Mouse (Mus musculus) regulatory T cell (primary cell): ENCODE data around the gene Ubxn7.
"Not testable (repeated sequence)": the region's sequence is repeated elsewhere in the genome, so short reads cannot be mapped to it uniquely, and the experiment has no call there.

Experiments
- in situ Hi-C: fragments of 300-600 bp; cut with MboI, MseI; formaldehyde crosslinking; loops from one replicate; pipeline ENCODE4 v1.15.1; 2025; ENCODE audit warnings: high pct_unique_total_duplicates

The Ubxn7 gene

GRCm38 (mm10) chr16:32332040-32332555 is at the start of gene Ubxn7:
TSS of gene Ubxn7 (plus strand) at chr16:32332257.
- in situ Hi-C loops = loop anchor here (10.0 kb wide), 1 partner anchor 1117 kb away; no protein-coding TSS in a partner anchor

GRCm38 (mm10) chr16:32282608-32283007 is 49.4 kb upstream of the Ubxn7 start:
- in situ Hi-C loops = loop anchor here (5.0 kb wide), 1 partner anchor 40 kb away; no protein-coding TSS in a partner anchor

- in situ Hi-C loops = no loop called here
Measured at GRCm38 (mm10) chr16:32291821-32292220, 40.2 kb upstream of the Ubxn7 start.

- in situ Hi-C loops = not testable (repeated sequence)
Measured at GRCm38 (mm10) chr16:32299617-32300016, 32.4 kb upstream of the Ubxn7 start.

- in situ Hi-C loops = no loop called here
Measured at GRCm38 (mm10) chr16:32303046-32303445, 29.0 kb upstream of the Ubxn7 start.

- in situ Hi-C loops = no loop called here
Measured at GRCm38 (mm10) chr16:32303886-32304285, 28.2 kb upstream of the Ubxn7 start.

GRCm38 (mm10) chr16:32311970-32312369 is 20.1 kb upstream of the Ubxn7 start:
- in situ Hi-C loops = no loop called here

- in situ Hi-C loops = no loop called here
Measured at GRCm38 (mm10) chr16:32312386-32312785, 19.7 kb upstream of the Ubxn7 start.

- in situ Hi-C loops = no loop called here
Measured at GRCm38 (mm10) chr16:32312859-32313258, 19.2 kb upstream of the Ubxn7 start.

GRCm38 (mm10) chr16:32316601-32317000 is 15.5 kb upstream of the Ubxn7 start:
- in situ Hi-C loops = no loop called here

- in situ Hi-C loops = loop anchor here (5.0 kb wide), 1 partner anchor 42 kb away; no protein-coding TSS in a partner anchor
Measured at GRCm38 (mm10) chr16:32323953-32324352, 8.1 kb upstream of the Ubxn7 start.

- in situ Hi-C loops = loop anchor here (10.0 kb wide), 1 partner anchor 1116 kb away; no protein-coding TSS in a partner anchor
Measured at GRCm38 (mm10) chr16:32330876-32331670, 984 bp upstream of the Ubxn7 start.

- in situ Hi-C loops = loop anchor here (10.0 kb wide), 1 partner anchor 1118 kb away; no protein-coding TSS in a partner anchor
Measured at GRCm38 (mm10) chr16:32332556-32333511, 777 bp downstream of the Ubxn7 start.

GRCm38 (mm10) chr16:32335146-32335545 is 3.1 kb downstream of the Ubxn7 start:
- in situ Hi-C loops = loop anchor here (10.0 kb wide), 1 partner anchor 1120 kb away; no protein-coding TSS in a partner anchor

GRCm38 (mm10) chr16:32336026-32336780 is 4.1 kb downstream of the Ubxn7 start:
- in situ Hi-C loops = loop anchor here (10.0 kb wide), 1 partner anchor 1121 kb away; no protein-coding TSS in a partner anchor

- in situ Hi-C loops = loop anchor here (10.0 kb wide), 1 partner anchor 1122 kb away; no protein-coding TSS in a partner anchor
Measured at GRCm38 (mm10) chr16:32337001-32337400, 4.9 kb downstream of the Ubxn7 start.

- in situ Hi-C loops = no loop called here
Measured at GRCm38 (mm10) chr16:32340451-32340850, 8.4 kb downstream of the Ubxn7 start.

- in situ Hi-C loops = no loop called here
Measured at GRCm38 (mm10) chr16:32345521-32345920, 13.5 kb downstream of the Ubxn7 start.

- in situ Hi-C loops = no loop called here
Measured at GRCm38 (mm10) chr16:32350776-32351175, 18.7 kb downstream of the Ubxn7 start.

- in situ Hi-C loops = no loop called here
Measured at GRCm38 (mm10) chr16:32363530-32363929, 31.5 kb downstream of the Ubxn7 start.

- in situ Hi-C loops = no loop called here
Measured at GRCm38 (mm10) chr16:32371351-32371750, 39.3 kb downstream of the Ubxn7 start.
